Mouse (Mus musculus): ENCODE results near the gene Maff. TPM values are rescaled to one million over a fixed set of nuclear protein-coding genes. Genes with fewer than 3 reads are reported as not detected.

Maff gene
- total RNA-seq, 4 experiments from 2014 or later: 2.4 to 6.3 (median 4.3) TPM

DNA sequence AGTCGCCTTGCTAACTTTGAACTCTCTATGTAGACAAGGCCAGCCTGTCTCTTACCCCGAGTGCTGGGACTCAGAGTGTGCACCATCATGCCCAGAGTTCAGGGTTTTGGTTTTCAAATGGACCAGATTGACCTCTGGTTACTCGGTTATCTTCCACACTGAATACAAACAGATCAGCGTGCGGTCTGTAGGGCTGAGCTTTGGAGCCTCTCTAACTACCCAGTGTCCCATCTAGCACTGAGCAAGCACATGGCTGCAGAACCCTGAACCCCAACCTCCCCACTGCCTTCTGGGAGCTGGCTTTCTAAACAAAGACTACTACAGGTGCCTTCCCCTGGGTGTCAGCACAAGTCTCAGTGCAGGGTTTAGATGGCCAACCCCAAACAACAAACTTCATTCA, 46.1 kb downstream of the Maff start:
- DNase-seq (ENCODE audit: low spot score in 2 of 2): no peak

DNA sequence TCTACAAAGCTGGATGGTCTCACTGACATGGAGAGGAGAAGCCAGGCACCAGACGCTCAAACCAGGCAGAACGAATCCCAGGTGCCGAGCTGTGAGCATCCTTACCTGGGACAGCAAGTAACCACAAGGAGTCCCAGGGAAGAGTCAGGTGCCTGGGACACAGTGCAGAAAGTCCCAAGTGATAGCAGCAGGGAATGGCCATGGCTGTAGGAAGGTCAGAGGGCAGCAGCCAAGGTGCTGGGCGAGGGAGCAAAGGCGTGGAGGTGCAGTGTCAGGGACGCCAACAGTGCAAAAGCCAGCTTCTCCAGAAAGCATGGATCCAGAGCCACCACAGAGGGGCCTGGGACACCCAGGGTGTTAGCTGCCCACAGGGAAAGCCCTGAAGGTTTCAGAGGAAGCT, 46.7 kb downstream of the Maff start:
- DNase-seq (ENCODE audit: low spot score in 2 of 2): no peak

DNA sequence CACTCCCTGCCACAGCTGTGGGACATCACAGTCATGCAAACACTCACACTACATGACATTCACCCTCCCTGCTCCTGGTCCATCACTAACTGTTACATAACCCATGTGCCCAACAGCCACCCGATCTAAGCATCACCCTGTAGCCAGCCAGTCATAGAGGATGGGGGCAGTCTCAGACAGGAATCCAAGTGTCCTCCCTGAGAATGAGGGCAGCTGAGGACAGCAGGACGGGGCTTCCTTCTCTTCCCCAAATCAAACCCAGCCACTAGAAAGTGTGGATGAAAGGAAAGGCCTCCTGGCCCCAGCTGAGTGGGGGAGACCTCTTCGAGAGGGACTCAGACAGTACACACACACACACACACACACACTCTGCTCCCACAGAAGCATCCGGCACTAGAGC, 48.4 kb downstream of the Maff start:
- DNase-seq (ENCODE audit: low spot score in 2 of 2): no peak

DNA sequence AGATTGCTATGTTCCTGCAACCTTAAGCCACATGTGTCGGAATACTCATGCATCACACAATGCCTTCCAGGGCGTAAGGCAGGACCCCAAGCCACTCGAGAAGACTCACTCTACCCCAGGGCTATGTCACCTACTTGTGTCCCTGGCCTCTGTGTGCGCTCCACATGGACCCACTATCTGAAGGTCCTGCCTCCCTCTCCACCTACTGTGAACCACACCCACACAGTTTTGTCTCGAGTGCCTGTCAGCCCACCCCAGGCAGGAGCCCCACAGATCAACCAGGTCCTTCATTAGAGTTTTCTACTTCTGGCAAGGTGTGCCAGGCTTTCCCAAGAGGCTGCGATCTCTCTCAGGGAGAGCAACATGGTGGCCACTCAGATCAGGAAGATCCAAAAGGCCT, 48.9 kb downstream of the Maff start:
- no peak for DNase-seq (ENCODE audit: low spot score in 2 of 2)

DNA sequence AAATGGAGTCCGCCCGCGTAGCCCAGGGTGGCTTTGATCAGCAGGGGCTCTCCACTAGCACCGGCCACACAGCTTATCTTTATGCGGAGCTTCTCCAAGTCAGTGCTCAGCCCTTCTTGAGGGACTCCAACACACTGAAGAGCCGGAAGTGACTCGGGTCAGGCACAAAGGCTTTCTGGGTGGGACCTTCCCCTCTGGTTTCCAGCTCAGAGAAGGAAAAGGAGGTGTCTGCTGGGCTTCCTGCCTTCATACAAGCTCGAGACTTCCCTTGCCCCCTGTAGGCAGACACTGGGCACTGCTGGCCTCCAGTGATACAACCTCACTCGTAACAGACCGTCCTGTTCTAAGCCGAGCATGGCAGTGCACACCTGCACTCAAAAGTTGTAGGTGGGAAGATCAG, 50.3 kb downstream of the Maff start:
- no peak for DNase-seq (ENCODE audit: low spot score in 2 of 2)

- DNase-seq (ENCODE audit: low spot score in 2 of 2): no peak
Measured at GRCm38 (mm10) chr15:79399231-79400052, 53.0 kb downstream of the Maff start.

GRCm38 (mm10) chr15:79400134-79400974, 53.9 kb downstream of the Maff start:
- no peak for DNase-seq (ENCODE audit: low spot score in 2 of 2)

- DNase-seq (ENCODE audit: low spot score in 2 of 2): peak in 1 of 2 experiments; percentile 56
Measured at GRCm38 (mm10) chr15:79400975-79401365, 54.5 kb downstream of the Maff start.

GRCm38 (mm10) chr15:79402176-79402575, 55.8 kb downstream of the Maff start:
- DNase-seq (ENCODE audit: low spot score in 2 of 2): no peak

GRCm38 (mm10) chr15:79402836-79403762, 56.7 kb downstream of the Maff start, which contains the start of gene Tmem184b:
Gene Tmem184b (minus strand): TSS chr15:79403569.
- peak; percentile 82 to 84 for DNase-seq (ENCODE audit: low spot score in 2 of 2)

- no peak for DNase-seq (ENCODE audit: low spot score in 2 of 2)
Measured at GRCm38 (mm10) chr15:79403763-79404210, 57.4 kb downstream of the Maff start.

GRCm38 (mm10) chr15:79404277-79404676, 57.9 kb downstream of the Maff start:
- no peak for DNase-seq (ENCODE audit: low spot score in 2 of 2)

DNA sequence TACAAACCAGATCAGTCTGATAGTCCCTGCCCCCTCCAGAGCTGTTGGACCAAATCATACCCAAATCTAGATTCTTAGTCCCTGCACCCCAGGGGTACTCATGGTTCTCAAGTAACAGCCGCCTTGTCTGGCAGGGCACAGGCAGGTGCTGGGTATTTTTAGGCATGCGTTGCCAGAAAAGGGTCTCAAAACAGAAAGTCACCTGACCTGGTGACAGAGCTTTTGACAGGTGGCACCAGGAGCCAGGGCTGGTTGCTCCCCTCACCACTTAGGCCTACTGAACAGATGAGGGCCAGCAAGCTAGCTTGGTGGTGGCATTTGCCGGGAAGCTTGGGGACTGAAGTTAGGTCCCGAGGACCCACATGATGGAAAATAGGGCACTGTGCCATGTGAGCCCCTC, 60.1 kb downstream of the Maff start:
- DNase-seq (ENCODE audit: low spot score in 2 of 2): no peak

Small RNA genes within 50 kb of the gene (microRNA-seq; reads per million reads assigned to microRNA genes)
- gene Mir1943: 5.8 reads per million

Other genes with a start within 250 kb of the Maff start
- 10 to 100 TPM in 3 of 4 experiments, 1 to 10 TPM in 1; 9.8 to 12.6 (median 11.2) TPM for gene Micall1, start 237.7 kb upstream of the Maff start, total RNA-seq (2022)
- gene Polr2f, start 205.6 kb upstream of the Maff start, total RNA-seq (2022): 10 to 100 TPM; 57.8 to 75.3 (median 70.3) TPM
- 1 to 10 TPM in 1 of 4 experiments, under 1 TPM in 3; 0.36 to 1.5 (median 0.80) TPM for gene 1700088E04Rik, start 205.4 kb upstream of the Maff start, total RNA-seq (2022)
- gene Sox10, start 181.4 kb upstream of the Maff start, total RNA-seq (2022): under 1 TPM; 0.19 to 0.72 (median 0.64) TPM
- 10 to 100 TPM; 30.0 to 34.8 (median 32.4) TPM for gene Pick1, start 117.4 kb upstream of the Maff start, total RNA-seq (2022)
- gene Gm49486, start 117.2 kb upstream of the Maff start, total RNA-seq (2022): under 1 TPM; 0.24 to 0.72 (median 0.36) TPM
- under 1 TPM; 0.15 to 0.85 (median 0.16) TPM for gene Slc16a8, start 91.9 kb upstream of the Maff start, total RNA-seq (2022)
- 1 to 10 TPM; 2.6 to 6.1 (median 3.5) TPM for gene Baiap2l2, start 61.1 kb upstream of the Maff start, total RNA-seq (2022)
- gene Pla2g6, start 18.2 kb upstream of the Maff start, total RNA-seq (2022): 10 to 100 TPM; 17.3 to 22.2 (median 18.0) TPM
- gene Tmem184b, start 56.9 kb downstream of the Maff start, total RNA-seq (2022): 10 to 100 TPM; 18.6 to 28.1 (median 21.8) TPM
- gene Csnk1e, start 108.9 kb downstream of the Maff start, total RNA-seq (2022): 10 to 100 TPM; 54.1 to 61.3 (median 59.2) TPM
- gene Kcnj4, start 158.6 kb downstream of the Maff start, total RNA-seq (2022): under 1 TPM in 1 of 4 experiments, not detected in 3; 0.19 TPM
- gene Kdelr3, start 169.8 kb downstream of the Maff start, total RNA-seq (2022): 1 to 10 TPM in 2 of 4 experiments, under 1 TPM in 2; 0.80 to 1.2 (median 1.0) TPM
- gene Ddx17, start 200.1 kb downstream of the Maff start, total RNA-seq (2022): 10 to 100 TPM; 40.2 to 59.7 (median 49.7) TPM